Mouse (Mus musculus): ENCODE measurements around the gene Vapb. TPM values are rescaled to one million over a fixed set of nuclear protein-coding genes. Genes with fewer than 3 reads are reported as not detected.

The Vapb gene
- polyA plus RNA-seq, 1 experiment from 2014 or later, result 13.0 TPM

DNA sequence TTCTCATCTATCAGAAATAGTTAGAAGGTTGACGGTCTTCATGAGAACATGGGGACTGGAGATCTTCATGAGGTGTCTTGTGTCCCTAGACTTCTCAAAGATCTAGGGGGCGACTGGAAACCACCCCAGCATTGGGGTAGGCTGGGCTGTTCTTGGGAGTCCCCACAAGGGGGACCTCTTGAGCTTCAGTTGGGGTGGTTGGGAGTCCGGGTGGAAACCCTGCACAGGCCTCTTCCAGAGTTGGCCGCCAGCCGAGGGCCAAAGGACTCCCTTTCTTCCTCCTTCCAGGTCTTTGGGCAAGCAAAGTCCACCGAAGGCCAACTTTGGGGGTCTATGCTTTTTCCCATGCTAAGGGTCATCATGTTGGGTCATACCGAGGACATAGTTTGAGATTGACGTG is 74.5 kb downstream of the Vapb start:
- Histone ChIP-seq H3K27ac (no peak overlapping the region), H3K4me2 (no peak overlapping the region), H3K4me3 (no peak overlapping the region), H3K4me1 (no peaks in the 10 kb centered on the region), H3K27me3 (no peaks in the 10 kb centered on the region), H3K9me3 (peaks cover 1% of the 10 kb centered on the region; the same call in 1 of the 2 replicates), H3K9ac (no peak overlapping the region), H3K36me3 (no peaks in the 10 kb centered on the region)
- no peak for ATAC-seq (ENCODE audit: insufficient number of reproducible peaks, insufficient read depth, low FRiP score, low TSS enrichment, low read depth)
- 72% methylated on average over 8 of the region's 8 CpGs for WGBS

DNA sequence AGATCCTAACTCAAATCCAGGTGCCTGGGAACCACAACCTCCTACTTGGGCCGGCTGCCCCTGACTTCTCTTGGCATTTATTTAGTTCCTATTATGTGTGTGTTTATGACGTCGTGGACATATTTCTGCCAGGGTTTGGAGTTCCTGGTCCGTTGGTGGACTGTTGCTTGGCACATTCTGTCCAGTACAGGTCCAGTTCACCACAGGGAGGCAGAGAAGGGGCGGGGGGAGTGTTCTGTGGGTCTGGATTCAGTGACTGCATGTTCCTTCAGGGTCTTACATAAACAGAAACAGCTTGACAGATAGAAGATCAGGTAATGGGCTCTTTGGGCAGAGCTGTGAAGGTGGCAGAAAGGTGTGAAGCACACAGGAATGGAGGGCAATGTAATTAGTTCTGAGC is 75.8 kb downstream of the Vapb start:
- Histone ChIP-seq H3K4me1 (no peaks in the 10 kb centered on the region), H3K9me3 (peaks cover 6% of the 10 kb centered on the region; the same call in 1 of the 2 replicates), H3K9ac (no peak overlapping the region), H3K4me3 (no peak overlapping the region), H3K36me3 (no peaks in the 10 kb centered on the region), H3K27ac (no peak overlapping the region), H3K4me2 (no peak overlapping the region), H3K27me3 (no peaks in the 10 kb centered on the region)
- no peak for ATAC-seq (ENCODE audit: insufficient number of reproducible peaks, insufficient read depth, low FRiP score, low TSS enrichment, low read depth)
- 82% methylated on average over 5 of the region's 5 CpGs for WGBS

- Histone ChIP-seq H3K4me2 (no peak overlapping the region), H3K9ac (no peak overlapping the region), H3K4me1 (no peaks in the 10 kb centered on the region), H3K27ac (no peak overlapping the region), H3K4me3 (no peak overlapping the region), H3K36me3 (no peaks in the 10 kb centered on the region), H3K27me3 (no peaks in the 10 kb centered on the region), H3K9me3 (no peaks in the 10 kb centered on the region)
- ATAC-seq (ENCODE audit: insufficient number of reproducible peaks, insufficient read depth, low FRiP score, low TSS enrichment, low read depth), result no peak
- WGBS, result 87% methylated on average over 4 of the region's 4 CpGs
These were observed 89.0 kb downstream of the Vapb start for GRCm38 (mm10) chr2:173826287-173826686.

DNA sequence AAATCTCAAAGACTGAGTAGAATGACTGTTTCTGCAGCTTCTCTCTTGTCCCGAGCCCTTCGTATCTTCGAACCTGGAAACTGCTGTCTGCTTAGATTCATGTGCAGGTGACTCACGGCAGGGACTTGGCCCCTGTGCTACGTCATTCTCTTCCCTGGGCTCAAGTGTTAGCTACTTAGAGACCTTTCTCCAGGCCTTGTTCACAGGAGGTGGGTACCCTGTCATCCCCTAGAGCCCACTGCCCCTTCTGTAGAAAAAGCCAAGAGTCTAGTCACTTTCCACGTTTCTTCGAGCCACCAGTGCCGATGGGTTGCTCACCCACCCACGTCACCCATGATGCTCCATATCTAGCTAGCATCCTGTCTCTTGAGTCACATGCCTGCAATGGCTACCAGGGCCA is 89.9 kb downstream of the Vapb start:
- Histone ChIP-seq H3K9ac (no peak overlapping the region), H3K36me3 (no peaks in the 10 kb centered on the region), H3K4me3 (no peak overlapping the region), H3K27me3 (no peaks in the 10 kb centered on the region), H3K4me1 (0 out of 2 replicates have a peak, but pooled peaks cover 4% of the 10 kb centered on the region), H3K9me3 (no peaks in the 10 kb centered on the region), H3K27ac (no peak overlapping the region), H3K4me2 (no peak overlapping the region)
- ATAC-seq (ENCODE audit: insufficient number of reproducible peaks, insufficient read depth, low FRiP score, low TSS enrichment, low read depth), result no peak
- WGBS, result 93% methylated on average over 9 of the region's 9 CpGs

DNA sequence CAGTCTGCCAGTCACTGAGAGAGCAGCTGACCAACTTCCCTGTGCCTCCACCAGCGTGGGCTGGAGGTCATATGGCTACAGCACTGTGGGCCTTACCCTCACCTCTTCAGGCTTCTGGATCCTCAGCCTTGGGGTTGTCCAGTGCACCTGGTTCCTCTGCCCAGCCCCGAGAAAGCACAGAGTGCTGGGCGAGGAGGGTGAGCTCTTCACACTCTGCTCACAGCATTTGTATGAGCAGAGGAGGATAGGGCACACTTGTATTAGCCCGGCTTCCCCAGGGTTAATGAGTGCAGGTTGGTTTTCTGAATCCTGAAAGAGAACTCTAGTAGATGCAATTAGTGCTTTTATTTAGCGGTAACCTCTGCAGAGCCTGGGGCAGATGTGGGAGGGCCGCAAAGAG is 90.8 kb downstream of the Vapb start:
- no peaks in the 10 kb centered on the region for H3K27me3 ChIP-seq
- H3K4me2 ChIP-seq, result no peak overlapping the region
- H3K36me3 ChIP-seq, result no peaks in the 10 kb centered on the region
- no peak overlapping the region for H3K9ac ChIP-seq
- no peak for ATAC-seq (ENCODE audit: insufficient number of reproducible peaks, insufficient read depth, low FRiP score, low TSS enrichment, low read depth)
- peaks cover 8% of the 10 kb centered on the region for H3K4me1 ChIP-seq
- no peaks in the 10 kb centered on the region for H3K9me3 ChIP-seq
- H3K27ac ChIP-seq, result no peak overlapping the region
- no peak overlapping the region for H3K4me3 ChIP-seq
- WGBS, result 64% methylated on average over 6 of the region's 6 CpGs

- Histone ChIP-seq H3K36me3 (no peaks in the 10 kb centered on the region), H3K27ac (peak overlapping the region; percentile 78), H3K4me2 (no peak overlapping the region), H3K4me1 (peaks cover 17% of the 10 kb centered on the region), H3K4me3 (no peak overlapping the region), H3K9me3 (no peaks in the 10 kb centered on the region), H3K9ac (no peak overlapping the region), H3K27me3 (no peaks in the 10 kb centered on the region)
- peak; percentile 62; the same call in 1 of the 2 replicates for ATAC-seq (ENCODE audit: insufficient number of reproducible peaks, insufficient read depth, low FRiP score, low TSS enrichment, low read depth)
- 46% methylated on average over 7 of the region's 7 CpGs for WGBS
These were observed 95.6 kb downstream of the Vapb start for GRCm38 (mm10) chr2:173832828-173833492.

Small RNA genes lying within 50 kb of the gene (microRNA-seq; reads per million reads assigned to microRNA genes)
- not detected for gene Mir6340

Other genes with a start within 250 kb of the Vapb start
- gene 1700021F07Rik, start 214.9 kb upstream of the Vapb start, polyA plus RNA-seq (2015; fragmentation: Nextera tagmentation; extraction: Ambion mirVana), result not detected in 2 replicates
- not detected in 2 replicates for gene Ankrd60, start 159.1 kb upstream of the Vapb start, polyA plus RNA-seq (2015; fragmentation: Nextera tagmentation; extraction: Ambion mirVana)
- 36.6 and 37.5 TPM in 2 replicates for gene Rab22a, start 77.8 kb upstream of the Vapb start, polyA plus RNA-seq (2015; fragmentation: Nextera tagmentation; extraction: Ambion mirVana)
- not detected in 2 replicates for gene 1700010B08Rik, start 18.1 kb upstream of the Vapb start, polyA plus RNA-seq (2015; fragmentation: Nextera tagmentation; extraction: Ambion mirVana)

Measured in embryonic facial prominence, embryonic 13.5 days (tissue).